Mouse (Mus musculus) retina, postnatal 1 day (tissue): ENCODE results near the gene Zmiz1.

Experiments
- DNase-seq: peaks from one replicate; pipeline ENCODE4 v3.0.0-alpha.2; 2012

The Zmiz1 gene

DNA sequence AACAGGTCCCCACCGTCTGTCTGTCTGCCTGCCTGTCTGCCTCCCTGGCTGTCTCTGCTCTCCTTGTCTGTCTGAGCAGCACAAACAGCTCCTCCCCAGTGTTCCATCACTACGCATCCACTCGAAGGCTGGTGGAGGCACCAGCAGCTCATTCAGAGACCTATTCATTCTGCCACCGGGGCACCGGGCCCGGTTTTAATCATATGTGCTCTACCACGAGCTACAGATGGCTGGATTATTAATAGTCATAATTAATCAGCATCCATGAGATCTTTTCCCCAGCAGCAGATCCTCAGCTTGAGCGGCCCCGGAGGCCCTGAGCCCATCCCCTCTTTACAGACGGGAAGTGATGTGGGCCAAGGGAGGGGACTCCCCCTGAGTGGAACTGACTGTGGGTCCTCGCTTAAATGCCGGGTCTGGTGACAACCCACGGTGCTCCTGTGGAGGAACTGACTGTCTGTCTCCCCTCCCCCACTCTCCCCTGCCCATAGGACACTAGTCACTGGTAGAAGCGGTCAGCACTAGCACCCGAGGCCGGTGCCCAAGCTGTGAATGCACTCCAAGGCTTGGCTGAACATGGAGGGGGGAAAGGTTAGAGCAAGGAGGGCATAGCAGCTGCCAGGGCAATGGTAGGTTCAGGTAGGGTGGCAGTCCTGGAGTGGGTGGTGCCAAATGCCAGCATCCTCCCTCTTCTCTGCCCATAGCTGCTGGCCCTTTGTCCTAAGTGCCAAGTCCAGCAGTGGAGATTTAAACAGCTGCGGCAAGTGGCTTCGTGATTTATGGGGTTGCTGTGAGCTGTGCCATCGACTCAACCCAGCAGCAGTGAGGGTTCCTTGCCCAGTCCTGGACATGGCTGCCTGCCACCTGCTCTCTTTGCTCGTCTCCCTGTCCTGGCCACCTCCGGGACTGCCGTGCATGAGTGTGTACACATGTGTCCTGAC lies 34.6 kb downstream of the Zmiz1 start:
- DNase-seq, result peak; percentile 69

DNA sequence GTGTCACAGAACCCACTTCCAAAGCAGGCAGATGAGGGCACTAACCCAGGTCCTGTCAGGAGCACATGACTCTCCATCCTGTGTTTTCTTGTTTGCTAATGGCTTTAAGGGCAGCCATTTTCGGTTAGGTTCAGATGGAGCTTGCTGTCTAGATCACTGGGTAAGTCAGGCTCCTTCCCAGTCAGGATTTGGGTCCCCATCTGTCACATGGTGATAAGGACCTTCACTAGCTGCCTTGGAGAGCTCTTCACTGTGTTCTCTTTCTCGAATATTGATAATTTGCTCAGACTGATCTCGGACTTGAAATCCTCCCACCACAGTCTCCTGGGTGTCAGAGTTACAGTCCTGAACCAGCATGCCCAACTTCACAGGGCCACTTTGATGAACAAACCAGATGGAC lies 35.8 kb downstream of the Zmiz1 start:
- no peak for DNase-seq

DNA sequence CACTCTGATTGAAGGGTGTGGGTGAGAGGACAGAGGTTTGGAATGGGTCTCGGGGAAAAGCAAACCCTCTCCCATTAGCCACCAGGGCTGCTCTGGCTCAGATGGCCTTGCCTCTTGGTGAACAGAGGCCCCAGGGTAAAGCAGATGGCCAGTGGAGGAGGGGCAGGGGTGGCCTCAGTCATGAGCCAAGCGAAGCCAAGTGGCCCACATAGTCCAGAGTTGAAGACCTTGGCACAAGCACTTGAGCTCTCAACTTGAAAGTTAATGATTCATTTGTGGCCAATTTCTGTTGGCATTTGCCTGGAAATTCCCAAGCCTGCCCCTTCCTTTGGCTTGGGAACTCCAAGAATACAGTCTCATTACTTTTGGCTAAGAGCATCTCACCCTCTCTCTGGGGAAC lies 37.1 kb downstream of the Zmiz1 start:
- no peak for DNase-seq

DNA sequence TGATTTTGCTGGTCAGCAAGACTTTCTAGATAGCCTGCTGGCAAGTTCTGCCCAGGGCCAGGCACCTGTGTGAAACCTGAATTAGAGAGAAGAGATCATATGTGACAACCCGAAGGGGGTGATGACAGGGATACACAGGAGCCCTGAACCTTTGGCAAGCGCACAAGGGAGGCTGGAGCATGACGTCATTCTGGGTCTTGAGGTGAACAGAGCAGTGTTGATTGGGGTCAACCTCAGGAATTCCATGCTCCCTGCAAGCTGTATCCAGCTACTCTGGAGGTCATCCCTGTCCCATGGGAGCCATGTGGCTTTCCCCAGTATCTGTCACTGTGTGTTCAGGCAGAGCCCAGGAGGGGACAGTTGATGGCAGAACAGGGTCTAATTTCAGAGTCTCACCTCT lies 38.0 kb downstream of the Zmiz1 start:
- no peak for DNase-seq

DNA sequence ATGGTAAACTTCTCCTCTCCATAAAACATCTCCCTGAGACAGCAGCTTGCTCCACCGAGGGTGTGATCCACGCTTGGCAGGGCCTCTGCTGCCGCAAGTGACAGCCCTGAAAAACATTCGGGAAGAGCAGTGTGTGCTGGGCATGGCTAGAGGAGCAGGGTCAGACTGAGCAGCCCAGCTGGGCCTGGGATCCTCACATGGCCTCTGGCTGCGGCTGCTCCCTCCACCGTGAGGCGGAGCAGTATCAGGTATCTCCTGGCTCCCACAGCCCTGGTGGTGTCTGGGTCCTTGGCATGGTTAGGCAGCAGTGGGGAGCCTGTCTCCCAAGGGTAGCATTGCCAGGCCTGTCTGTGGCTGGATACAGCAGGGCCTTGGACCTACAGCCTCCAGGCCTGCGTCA lies 38.6 kb downstream of the Zmiz1 start:
- DNase-seq, result no peak

DNA sequence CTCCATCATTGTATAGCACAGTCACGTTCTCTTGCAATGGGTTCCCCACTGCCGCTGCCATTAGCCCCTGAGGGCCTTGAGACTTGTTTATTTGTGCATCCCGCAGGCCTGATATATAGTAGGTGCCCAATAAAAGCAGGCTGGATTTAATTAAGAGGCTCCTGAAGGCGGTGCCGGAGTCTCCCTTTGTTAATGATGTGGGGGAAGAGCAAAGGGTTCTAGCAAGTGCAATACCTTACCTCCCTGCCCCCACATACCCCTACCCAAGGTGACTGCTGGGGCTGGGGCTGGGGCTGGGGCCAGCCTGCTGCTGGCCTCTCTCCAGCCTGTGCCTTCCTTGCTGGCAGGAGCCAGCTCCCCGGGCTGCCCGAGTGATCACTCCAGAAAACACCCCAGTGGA lies 39.4 kb downstream of the Zmiz1 start:
- DNase-seq, result no peak

DNA sequence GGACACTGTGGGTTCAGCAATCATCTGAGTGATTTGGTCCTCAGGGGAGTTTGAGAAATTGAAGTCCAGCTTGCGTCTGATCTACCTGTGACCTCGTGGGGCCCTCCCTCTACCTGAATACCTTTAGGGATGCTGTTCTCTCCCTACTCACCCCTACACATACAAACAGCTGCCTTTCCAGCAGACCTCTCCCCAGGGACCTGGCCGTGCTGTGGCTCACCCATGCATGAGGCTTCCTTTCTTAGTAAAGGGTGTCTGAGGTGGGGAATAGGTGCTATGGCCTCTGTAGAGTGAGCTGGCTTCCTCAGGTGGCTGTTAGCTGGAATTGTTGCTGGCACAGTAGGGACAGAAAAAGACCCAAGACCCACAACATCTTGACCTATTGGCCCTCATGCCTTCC lies 40.5 kb downstream of the Zmiz1 start:
- no peak for DNase-seq

DNA sequence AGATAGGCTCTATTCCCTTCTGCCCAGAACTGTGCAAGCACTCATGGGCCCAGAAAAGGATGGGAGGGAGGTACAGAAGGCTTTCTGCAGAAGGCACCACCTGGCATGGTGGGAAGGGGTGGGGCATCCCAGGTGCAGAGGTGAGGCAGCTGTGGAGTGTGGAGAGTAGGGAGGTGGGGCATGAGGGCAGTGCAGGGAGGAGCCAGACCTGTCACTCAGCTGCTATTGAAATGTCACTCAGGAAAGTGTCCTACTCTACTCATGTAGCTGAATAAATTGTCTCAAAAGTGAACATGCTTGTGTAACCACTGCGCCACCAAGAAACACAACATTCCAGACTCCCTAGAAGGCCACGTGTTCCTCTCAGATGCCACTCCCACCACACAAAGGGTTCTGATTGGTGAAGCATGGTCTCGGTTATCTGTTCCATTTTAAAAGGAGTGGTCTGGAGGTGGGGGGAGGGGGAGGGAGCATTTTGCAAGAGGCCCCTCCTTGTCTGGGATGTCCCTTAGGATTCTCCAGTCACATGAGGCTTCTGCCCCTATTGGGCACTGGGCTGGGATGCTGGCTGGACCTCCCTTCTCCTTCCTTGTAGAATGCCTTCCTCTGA lies 41.6 kb downstream of the Zmiz1 start:
- DNase-seq, result no peak

DNA sequence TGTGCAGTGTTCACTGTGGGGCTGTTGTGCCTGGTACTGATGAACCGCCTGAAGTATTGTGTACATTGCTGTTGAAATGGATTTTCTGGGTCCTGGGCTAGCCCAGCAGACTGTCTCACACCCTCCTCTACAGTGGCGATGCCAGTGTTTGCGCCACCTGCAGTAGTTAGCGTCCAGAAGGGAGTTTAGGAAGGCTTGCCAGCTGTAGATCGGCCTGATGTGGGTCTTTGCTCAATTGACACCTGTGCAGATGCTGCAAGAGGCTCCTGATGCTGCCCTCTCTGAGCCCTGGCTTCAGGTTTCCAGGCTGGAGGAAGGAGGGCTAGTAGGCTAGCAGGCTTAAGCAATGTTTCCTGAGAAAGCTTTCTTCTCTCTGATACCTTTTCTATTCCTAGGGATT lies 42.5 kb downstream of the Zmiz1 start:
- no peak for DNase-seq

DNA sequence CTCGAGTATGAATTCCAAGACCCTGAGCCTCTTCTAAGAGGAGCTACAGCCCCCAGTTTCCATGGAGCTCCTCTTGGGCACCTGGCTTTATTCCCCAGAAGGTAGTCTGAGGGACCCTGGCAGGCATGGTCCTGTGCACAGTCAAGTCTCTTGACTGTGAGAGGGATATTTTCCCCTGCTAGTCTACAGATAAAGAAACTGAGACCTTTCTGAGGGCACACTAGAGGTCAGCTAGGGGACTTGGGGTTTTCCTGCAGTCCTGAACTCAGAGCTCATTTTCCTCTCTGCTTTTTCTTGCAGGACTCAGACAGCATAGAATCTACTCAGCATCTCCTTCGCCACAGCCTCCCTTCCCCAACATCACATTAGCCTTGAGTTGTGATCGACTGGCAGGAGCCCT lies 43.4 kb downstream of the Zmiz1 start:
- no peak for DNase-seq

DNA sequence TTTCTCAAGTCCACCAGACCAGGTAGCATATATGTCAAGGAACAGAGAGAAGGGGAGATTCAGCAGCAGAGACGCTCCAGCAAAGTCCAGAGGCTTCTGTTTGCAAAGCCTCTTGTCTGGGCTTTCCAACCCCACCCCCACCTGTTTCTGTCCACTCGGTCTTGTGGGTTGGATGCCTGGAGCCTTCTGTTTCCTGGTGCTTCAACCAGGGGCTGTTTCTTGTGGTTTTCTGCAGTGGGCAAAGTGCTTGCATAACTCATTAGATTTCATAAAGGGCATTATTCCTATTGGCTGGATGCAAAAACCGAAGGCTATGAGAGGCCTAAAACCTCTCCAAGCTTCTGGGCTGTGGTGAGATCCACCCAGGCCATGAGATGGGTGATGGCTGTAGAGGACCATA lies 45.3 kb downstream of the Zmiz1 start:
- DNase-seq, result no peak

DNA sequence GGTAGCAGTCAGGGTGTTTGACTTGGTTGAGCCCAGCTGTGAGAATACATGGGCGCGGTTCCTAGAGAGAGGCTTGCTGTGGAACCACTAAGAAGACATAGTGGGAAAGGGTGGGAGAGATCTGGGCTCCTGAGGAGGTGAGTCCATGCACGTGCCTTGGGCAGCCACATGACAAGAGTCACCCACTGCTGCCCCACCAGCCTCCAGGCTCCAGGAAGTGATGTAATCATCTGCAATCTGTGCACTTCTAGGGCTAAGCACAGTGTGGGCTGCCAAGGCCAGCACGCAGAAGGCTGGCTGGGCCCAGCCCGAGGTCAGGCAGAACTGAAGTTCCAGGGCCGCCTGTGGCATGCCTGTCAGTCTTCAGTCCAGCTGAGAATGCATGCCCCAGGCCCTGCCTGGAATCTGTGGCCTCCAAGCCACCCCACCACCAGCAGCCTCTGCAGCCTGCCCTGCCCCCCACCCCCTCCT lies 46.3 kb downstream of the Zmiz1 start:
- no peak for DNase-seq

DNA sequence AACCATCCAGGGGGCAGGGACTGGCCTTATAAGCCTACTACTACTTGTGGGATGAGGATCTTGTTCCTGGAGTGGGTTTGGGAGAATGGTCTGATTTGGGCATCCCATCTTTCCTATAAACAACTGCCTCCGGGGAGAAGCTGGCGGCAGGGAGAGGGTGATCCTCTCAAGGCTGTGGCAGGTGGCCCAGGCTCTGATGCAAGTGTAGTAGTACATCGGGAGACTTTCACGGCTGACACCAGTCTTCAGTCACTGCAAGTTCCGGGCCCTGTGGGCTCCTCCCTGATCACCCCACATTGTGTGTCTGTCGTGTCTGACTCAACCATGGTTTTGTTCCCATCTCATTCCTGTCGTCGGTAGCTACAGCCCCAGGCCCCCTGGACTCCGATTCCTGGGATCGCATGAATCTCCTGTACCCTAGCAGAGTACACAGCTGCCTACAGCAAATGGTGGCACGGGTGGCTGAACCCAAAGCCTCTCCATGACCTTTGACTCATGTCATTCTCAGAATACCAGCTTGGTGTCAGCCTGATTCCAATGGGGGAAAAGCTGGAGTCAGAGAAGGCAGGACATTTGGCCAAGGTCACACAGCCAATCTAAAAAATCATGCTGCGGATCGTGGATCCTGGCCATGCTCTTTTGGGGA lies 49.2 kb downstream of the Zmiz1 start:
- no peak for DNase-seq

DNA sequence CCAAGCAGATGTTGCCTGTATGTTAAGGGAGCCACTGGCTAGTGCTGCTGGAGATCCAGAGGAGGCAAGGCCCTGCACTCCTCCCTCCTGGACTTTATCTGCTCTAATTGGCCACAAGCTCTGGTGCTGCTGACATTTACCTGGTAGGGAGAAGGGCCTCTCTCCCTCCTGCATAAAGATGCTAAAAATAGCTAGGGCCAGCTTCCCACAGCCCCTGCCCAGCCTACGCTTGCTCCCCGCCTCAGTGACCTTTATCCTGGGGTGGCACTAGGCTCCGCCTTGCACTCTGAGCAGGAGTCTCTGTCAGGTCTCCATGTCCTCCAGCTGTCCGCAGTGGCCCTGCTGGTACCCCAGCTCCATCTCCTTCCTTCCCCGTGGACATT lies 49.8 kb downstream of the Zmiz1 start:
- no peak for DNase-seq

DNA sequence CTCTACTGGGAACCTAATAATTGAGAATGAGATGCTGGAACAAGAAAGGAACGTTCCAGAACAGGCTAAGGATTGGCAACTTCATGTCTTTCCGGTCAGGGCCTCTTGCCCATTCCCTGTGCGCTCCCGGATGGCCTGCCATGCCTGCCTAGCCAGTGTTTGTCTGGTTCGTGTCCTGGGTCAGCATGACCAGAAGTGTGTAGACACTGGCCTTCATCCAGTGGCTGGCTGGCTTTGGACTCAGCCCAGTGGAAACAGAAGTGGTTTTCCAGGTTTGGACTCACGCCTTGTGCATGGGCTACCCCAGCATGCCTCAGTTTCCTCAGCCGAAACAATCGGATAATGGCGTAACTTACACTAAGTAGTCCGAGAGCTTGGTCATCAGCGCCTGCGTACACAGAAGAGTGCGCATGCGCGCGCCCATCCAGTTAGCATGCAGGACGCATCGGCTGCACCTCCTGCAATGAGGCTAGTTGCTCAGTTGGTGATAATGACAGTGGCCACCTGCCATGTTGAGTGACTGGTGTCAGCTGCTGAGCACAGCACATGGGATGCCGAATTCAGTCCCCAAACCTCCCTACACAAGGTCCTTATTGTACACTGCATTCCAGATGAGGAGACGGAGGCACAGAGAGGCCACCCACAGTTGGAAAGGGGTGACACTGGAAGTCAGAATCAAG lies 50.6 kb downstream of the Zmiz1 start:
- DNase-seq, result no peak

DNA sequence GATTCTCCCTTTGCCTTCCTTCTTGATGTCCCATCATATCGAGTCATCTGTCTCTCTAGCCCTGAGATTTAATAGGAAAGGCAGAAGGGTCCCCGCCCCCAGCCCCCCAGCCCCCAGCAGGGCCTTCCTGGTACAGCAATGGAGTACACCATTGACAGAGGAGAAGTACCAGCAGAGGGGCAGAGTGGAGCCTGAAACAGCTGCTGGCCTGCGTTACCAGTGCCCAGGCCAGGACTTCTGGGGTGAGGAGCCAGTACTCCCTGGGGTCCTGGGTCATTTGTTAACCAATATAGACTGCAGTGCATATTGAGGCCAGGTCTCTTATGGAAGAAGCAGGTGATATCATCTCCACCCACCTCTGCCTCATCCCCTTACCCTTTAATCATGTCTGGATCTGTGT lies 51.4 kb downstream of the Zmiz1 start:
- no peak for DNase-seq

DNA sequence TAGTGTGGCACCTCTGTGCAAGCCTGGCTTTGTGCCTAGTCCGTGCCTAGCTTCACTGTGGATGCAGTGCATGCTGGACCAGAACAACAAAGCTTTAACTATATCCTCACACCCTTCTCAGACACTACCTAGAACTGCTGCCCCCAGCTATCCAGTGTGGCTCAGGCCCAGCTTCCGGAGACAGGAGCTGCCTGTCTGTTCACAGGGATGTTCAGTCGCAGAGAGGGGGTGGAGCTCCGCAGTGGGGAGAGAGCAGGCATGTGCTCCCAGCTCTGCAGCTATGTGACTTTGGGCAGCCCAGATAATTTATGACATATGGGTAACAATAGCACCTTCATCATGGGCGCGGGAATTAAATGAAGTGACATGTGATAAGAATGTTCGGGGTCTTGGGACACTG lies 52.0 kb downstream of the Zmiz1 start:
- DNase-seq, result no peak

DNA sequence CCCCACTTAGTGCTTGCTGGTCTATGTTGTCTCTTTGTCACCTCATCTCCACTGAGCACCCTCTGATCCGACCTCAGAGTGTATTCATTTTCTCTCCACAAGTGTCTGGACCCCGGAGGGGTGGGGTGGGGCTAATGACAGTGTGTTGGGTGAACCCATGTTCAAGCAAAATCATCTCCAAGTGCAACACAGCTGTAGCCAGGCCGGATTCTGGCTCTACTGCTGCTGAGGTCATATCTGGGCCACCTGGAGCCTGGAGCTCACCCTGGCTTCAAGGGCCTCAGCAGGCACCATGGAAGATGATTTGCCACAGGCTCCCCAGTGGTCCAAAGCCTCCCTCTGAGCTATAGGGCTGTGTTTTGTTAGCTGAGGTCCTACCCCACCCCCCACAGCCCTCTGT lies 52.6 kb downstream of the Zmiz1 start:
- DNase-seq, result no peak

DNA sequence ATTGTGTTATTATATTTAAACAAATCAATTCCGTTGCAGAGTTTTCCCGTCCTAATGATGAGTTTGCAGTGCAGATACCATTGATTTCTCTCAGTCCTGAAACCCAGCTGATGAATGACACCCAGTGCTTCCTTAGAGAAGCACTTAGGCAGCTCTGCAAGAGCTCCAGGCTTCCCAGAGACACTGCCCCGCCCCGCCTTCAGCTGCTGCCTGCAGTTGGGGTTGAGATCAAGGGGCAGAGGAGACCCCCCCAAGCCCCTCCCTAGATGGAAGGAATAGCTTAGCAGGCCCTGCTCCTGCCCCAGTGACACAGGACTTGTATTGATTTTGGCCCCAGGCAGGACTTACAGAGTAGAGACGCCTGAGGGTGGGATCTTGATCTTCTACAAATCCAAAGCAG lies 53.0 kb downstream of the Zmiz1 start:
- DNase-seq, result no peak

DNA sequence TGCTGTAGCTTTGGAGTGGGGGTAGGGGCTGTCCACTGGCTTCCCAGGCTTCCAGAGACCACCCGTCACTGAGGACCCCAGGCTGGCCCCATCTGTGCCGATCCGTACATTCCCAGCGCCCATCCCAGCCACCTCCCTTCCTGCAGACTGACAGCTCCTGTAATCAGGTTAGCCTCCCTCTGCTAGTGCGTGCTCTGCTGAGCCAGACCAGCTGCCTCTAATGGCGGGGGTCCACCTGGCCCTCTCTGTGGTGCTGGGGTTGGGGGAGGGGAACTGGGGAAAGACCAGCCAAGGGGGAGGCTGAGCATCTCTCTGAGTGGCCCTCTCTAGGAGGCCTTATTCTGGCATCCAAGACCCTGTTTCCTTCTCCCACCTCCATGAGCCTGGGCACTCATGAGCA lies 53.8 kb downstream of the Zmiz1 start:
- peak; percentile 64 for DNase-seq

DNA sequence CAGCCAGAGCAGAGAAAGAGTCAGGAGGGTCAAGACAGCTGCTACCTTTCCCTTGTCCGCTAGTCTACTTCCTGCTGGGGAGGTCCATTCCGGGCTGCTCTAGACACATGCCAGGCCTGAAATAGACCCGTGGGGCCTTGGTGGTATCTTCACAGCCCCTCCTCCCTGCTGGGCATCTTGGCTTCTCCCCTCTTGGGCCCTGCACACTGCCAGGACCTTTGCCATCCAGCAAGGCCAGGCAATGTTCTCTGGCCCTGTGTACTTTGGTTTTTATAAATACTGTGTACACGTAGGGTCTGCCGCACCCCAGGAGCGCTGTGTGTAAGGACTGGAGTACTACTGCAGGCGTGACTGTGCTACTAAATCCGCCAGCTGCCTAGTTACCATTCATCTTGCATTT lies 54.5 kb downstream of the Zmiz1 start:
- DNase-seq, result no peak

DNA sequence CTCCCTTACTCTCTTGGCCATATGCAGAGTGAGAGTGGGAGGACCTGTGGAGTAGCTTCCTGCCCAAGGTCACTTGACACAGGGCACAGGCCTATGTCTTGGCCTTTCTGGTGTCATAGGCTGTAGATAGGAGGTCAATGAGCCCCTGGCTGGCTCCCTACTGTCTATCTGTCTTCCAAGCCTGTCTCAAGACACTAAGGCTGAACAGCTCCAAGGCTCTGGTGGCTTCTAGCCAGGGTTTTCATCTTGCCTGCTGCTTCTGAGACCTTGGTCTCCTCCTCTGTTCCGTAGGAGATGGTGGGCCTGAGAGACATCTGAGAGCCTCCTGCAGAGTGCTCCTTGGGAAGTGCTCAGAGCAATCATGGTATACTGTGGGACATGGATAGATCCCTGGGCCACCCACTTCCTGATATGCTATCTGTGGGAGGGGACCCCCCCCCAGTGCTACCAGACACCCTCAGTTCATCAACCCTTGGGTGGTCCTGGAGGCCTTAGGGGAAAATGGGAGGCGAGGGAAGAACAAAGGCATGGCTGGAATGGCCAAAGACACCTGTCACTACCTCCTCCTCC lies 56.0 kb downstream of the Zmiz1 start:
- no peak for DNase-seq

DNA sequence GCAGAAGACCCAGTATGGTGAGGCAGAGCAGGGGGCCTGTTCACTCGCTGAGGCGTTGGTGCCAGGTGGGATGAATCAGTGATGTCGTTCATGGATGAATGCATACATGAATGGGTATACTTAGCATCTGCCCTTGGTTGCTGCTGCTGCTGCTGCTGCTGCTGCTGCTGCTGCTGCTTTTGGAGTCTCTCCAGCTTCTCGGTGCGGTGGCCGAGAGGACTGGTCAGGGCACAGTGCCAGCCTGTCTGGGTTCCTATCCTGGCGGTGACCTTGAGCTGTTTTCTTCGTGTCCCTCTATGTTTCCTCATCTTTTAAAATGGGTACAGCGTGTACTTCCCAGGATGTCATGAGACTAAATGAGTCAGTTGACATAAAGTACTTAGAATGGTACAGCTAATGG lies 56.9 kb downstream of the Zmiz1 start:
- peak; percentile 43 for DNase-seq
